ENCODE assay signal across 12 mouse cellular contexts in genomic region chr11:3735715-3736114, GRCm38 (mm10).
"Had no signal": no experiment of that assay in that cellular context is flagged by ENCODE, and none has a peak within 500 bp of the region (broad histone marks: within the 10 kb centered on the region; RNA-seq: fewer than 3 reads in every experiment).

No protein-coding gene starts in this region.

- H3K36me3 ChIP-seq: intestine, embryonic 15.5 days; limb, embryonic 13.5 days; midbrain, embryonic 12.5 days; neural tube, embryonic 12.5 days; stomach, embryonic 15.5 days had no signal

- DNase-seq: kidney, adult 18-20 months; kidney, postnatal 10 days; kidney, postnatal 4 days; lung, adult 18-20 months; thymus, postnatal 36 days had no signal

- H3K27ac ChIP-seq: intestine, embryonic 15.5 days; layer of hippocampus, adult 2 months; limb, embryonic 13.5 days; liver, embryonic 14.5 days; midbrain, embryonic 12.5 days; neural tube, embryonic 12.5 days; stomach, embryonic 15.5 days had no signal

- ATAC-seq: intestine, embryonic 15.5 days had no signal

- H3K27me3 ChIP-seq: intestine, embryonic 15.5 days; limb, embryonic 13.5 days; midbrain, embryonic 12.5 days; neural tube, embryonic 12.5 days; stomach, embryonic 15.5 days had no signal

- H3K9me3 ChIP-seq: intestine, embryonic 15.5 days; limb, embryonic 13.5 days; midbrain, embryonic 12.5 days; neural tube, embryonic 12.5 days; stomach, embryonic 15.5 days had no signal

- H3K4me3 ChIP-seq: intestine, embryonic 15.5 days; layer of hippocampus, adult 2 months; limb, embryonic 13.5 days; midbrain, embryonic 12.5 days; neural tube, embryonic 12.5 days; stomach, embryonic 15.5 days had no signal

- H3K9ac ChIP-seq: intestine, embryonic 15.5 days; limb, embryonic 13.5 days; liver, embryonic 14.5 days; midbrain, embryonic 12.5 days; neural tube, embryonic 12.5 days; stomach, embryonic 15.5 days had no signal

- H3K4me2 ChIP-seq: intestine, embryonic 15.5 days; limb, embryonic 13.5 days; midbrain, embryonic 12.5 days; neural tube, embryonic 12.5 days; stomach, embryonic 15.5 days had no signal

- H3K4me1 ChIP-seq: intestine, embryonic 15.5 days; limb, embryonic 13.5 days; neural tube, embryonic 12.5 days; stomach, embryonic 15.5 days had no signal
